Mouse (Mus musculus) activated CD4-positive, CD25-positive, alpha-beta regulatory T cell, adult 4 months (primary cell): ENCODE measurements around the gene Pbx1. TPM values are rescaled to one million over a fixed set of nuclear protein-coding genes. Genes with fewer than 3 reads are reported as not detected.

Source experiments
- ATAC-seq: one replicate; pipeline ENCODE4 v1.8.0; 2017
- polyA plus RNA-seq, 2 experiments: library from polyadenylated mRNA; unstranded; fragments of 100-300 nt; shearing (Covaris generic); gene quantifications; one replicate each; pipeline ENCODE4 v1.2.1; 2017

The Pbx1 gene
- polyA plus RNA-seq, 2 experiments from 2014 or later: 0.08 TPM; not detected in 1

- no peak for ATAC-seq
These were observed 89.8 kb downstream of the Pbx1 start for GRCm38 (mm10) chr1:168342269-168342668.

GRCm38 (mm10) chr1:168341863-168342262 lies 90.2 kb downstream of the Pbx1 start:
- ATAC-seq: no peak

GRCm38 (mm10) chr1:168341368-168341767 lies 90.7 kb downstream of the Pbx1 start:
- no peak for ATAC-seq

GRCm38 (mm10) chr1:168336238-168336818 lies 95.7 kb downstream of the Pbx1 start:
- ATAC-seq: no peak

- ATAC-seq: no peak
These were observed 97.1 kb downstream of the Pbx1 start for GRCm38 (mm10) chr1:168334831-168335574.

- no peak for ATAC-seq
These were observed 100.0 kb downstream of the Pbx1 start for GRCm38 (mm10) chr1:168332056-168332455.

GRCm38 (mm10) chr1:168328236-168328605 lies 103.8 kb downstream of the Pbx1 start:
- no peak for ATAC-seq

GRCm38 (mm10) chr1:168327405-168328235 lies 104.5 kb downstream of the Pbx1 start:
- no peak for ATAC-seq

- no peak for ATAC-seq
These were observed 106.3 kb downstream of the Pbx1 start for GRCm38 (mm10) chr1:168325786-168326185.

- no peak for ATAC-seq
These were observed 107.6 kb downstream of the Pbx1 start for GRCm38 (mm10) chr1:168324306-168325085.

GRCm38 (mm10) chr1:168323436-168324108 lies 108.5 kb downstream of the Pbx1 start:
- no peak for ATAC-seq

GRCm38 (mm10) chr1:168322892-168323291 lies 109.2 kb downstream of the Pbx1 start:
- no peak for ATAC-seq

- ATAC-seq: no peak
These were observed 112.4 kb downstream of the Pbx1 start for GRCm38 (mm10) chr1:168319695-168320094.

- ATAC-seq: no peak
These were observed 113.1 kb downstream of the Pbx1 start for GRCm38 (mm10) chr1:168318899-168319469.

- ATAC-seq: no peak
These were observed 118.3 kb downstream of the Pbx1 start for GRCm38 (mm10) chr1:168313772-168314171.

- no peak for ATAC-seq
These were observed 119.2 kb downstream of the Pbx1 start for GRCm38 (mm10) chr1:168312710-168313447.

GRCm38 (mm10) chr1:168309101-168309521 lies 123.0 kb downstream of the Pbx1 start:
- ATAC-seq: no peak

- ATAC-seq: no peak
These were observed 124.5 kb downstream of the Pbx1 start for GRCm38 (mm10) chr1:168307275-168308182.

- no peak for ATAC-seq
These were observed 131.6 kb downstream of the Pbx1 start for GRCm38 (mm10) chr1:168300505-168300904.

GRCm38 (mm10) chr1:168299928-168300365 lies 132.1 kb downstream of the Pbx1 start:
- ATAC-seq: no peak
